Mouse (Mus musculus): Measurements from ENCODE around the gene Ifit3b.
"Not testable (repeated sequence)": the region's sequence is repeated elsewhere in the genome, so short reads cannot be mapped to it uniquely, and the experiment has no call there.

The Ifit3b gene

DNA sequence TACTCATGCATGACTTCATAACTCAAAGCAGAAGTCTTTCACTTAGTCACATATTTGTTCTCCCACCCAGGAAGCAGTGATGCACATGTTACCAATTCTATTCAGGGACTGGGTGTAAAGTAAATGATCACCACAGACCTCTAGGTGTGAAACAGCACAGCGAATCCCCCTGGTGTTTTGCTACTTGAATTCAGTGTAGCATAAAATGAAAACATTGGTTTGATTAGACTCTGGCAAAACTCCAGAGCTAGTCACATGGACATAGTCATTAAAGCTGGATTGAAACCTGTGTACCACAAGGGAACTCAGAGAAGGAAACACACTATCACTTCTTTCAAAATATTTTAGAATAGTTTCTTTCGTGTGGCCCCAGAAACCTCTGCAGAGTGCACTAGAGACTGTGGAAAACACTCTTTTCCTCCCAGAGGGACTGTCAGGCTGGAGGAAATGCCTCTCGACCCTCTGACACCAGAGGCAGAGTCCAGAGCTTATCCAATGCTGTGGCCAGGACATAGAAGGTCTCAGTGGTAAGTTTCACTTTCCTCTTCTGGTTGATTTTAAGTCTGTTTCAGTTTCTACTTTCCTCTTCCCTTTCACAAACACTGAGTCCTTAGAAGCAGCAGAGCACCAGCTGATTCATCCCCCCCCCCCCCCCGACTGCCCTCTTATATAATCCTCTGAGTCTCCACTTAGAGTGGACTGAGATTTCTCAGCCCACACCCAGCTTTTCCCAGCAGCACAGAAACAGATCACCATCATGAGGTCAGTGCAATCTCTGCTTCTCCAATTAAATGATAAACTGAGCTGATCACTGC, at the start of gene Ifit3b:
TSS of gene Ifit3b (plus strand) at position 734 of the 815 bp plus-strand sequence.
- in situ Hi-C loops (cut with MboI, MseI): not testable (repeated sequence)

GRCm38 (mm10) chr19:34562556-34562955, 45.2 kb upstream of the Ifit3b start:
- in situ Hi-C loops (cut with MboI, MseI): no loop called here

- in situ Hi-C loops (cut with MboI, MseI): no loop called here
Measured at GRCm38 (mm10) chr19:34566178-34566784, 41.5 kb upstream of the Ifit3b start.

DNA sequence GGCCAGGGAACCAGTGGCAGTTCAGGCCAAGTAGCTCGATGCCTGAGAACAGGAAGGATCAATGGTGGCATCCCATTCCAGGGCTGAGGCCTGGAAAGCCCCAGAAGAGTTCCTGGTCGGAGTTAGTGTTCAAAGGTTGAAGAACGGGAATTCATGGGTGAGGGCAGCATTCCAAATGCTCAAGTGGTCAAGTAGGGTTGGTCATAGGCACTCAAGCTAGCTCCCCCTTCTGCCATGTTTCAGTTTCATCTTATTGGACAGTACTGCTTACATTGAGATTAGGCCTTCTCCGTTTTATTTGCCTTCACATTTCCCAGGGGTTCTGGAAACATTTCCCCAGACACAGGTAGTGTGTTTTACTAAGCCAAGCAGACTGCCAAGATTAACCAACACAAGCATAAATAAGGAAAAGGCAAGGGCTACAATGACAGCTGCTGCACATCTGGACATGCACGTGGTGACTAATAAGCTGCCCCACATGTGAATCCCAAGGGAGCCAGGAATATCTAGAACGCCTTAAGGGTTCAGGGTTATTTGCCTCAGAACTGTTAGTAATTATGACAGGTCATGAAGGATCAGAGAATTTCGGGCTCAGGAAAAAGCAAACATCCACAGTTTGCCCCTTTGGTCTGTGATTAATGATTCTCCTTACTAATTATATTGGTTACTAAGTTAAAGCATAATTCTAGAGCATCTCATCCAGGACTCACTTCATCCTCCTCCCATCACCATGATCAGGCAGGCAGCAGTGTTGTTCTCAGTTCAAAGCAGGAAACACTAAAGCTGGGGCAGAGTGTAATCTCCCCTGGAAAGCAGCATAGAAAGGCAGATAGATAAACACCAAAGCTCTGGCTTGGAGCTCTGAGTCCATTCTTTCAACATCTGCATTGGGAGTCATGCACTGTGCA, 38.5 kb upstream of the Ifit3b start:
- in situ Hi-C loops (cut with MboI, MseI): no loop called here

DNA sequence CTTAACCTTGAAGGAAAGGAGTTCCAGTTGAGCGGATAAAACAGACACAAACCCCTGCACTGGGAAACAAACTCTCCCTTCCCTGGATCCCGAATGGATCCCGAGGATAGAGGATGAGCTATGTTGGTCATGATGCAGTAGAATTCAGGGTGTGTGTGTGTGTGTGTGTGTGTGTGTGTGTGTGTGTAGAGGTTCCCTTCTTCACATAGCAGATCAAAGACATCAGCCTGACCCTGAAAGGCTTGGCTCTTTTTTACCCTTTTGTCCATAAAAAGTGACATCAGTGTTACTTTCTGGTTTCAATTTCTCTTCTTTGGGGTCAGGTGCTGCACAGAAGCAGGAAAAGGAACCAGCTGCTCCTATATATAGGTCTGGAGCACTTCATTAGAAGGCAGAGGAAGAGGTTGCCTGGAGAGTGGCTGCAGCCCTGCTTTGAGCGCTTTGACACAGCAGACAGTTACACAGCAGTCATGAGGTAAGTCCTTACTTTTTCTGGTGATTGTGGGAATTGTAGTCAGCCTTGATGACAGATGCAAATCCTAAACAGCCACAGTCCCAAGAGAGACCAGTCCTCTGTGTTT, 37.8 kb upstream of the Ifit3b start:
- in situ Hi-C loops (cut with MboI, MseI): no loop called here

DNA sequence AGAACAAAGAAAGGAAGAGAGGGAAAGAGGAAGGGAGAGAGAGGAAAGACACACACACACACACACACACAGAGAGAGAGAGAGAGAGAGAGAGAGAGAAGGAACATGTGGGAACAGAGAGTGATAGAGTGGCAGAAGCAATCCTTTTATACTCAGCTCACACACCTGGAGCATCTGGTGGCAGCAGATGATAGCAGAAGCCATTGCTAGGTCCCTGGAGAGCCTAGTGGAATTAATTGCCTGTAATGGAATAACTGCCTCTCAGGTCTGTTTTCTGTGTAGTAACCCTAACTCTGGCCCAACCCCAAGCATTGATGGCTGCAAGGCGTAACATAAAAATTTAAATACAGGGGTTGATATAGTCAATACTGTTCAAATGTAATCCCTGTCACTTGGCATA, 36.7 kb upstream of the Ifit3b start:
- in situ Hi-C loops (cut with MboI, MseI): no loop called here

GRCm38 (mm10) chr19:34573650-34574049, 34.1 kb upstream of the Ifit3b start:
- in situ Hi-C loops (cut with MboI, MseI): no loop called here

DNA sequence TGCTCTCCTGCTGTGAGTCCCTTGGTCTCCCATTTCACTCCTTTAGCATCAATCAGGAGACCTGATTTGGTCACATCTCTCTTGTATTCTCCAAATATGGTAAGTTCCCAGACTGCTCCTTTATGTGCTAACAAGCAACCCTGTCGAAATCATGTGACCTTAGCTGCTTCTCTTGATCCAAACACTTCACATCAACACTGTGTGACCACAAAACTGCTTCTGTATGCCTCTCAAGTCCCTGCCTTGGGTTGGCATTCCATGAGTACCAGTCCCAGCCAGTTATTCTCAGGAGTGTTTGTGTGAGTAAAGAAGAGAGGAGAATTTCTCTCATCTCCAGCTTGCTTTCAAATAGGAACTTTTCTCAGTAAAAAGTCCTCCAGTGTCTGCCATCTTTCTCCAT, 30.6 kb upstream of the Ifit3b start:
- in situ Hi-C loops (cut with MboI, MseI): no loop called here

- in situ Hi-C loops (cut with MboI, MseI): not testable (repeated sequence)
Measured at GRCm38 (mm10) chr19:34582696-34583095, 25.1 kb upstream of the Ifit3b start.

DNA sequence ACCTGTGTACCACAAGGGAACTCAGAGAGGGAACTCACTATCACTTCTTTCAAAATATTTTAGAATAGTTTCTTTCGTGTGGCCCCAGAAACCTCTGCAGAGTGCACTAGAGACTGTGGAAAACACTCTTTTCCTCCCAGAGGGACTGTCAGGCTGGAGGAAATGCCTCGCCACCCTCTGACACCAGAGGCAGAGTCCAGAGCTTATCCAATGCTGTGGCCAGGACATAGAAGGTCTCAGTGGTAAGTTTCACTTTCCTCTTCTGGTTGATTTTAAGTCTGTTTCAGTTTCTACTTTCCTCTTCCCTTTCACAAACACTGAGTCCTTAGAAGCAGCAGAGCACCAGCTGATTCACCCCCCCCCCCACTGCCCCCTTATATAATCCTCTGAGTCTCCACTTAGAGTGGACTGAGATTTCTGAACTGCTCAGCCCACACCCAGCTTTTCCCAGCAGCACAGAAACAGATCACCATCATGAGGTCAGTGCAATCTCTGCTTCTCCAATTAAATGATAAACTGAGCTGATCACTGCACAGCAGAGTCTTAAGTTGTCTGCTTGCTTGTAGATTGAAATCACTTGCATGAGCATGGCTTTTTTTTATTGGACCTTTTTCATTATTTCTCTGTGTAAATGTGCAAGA, 24.5 kb upstream of the Ifit3b start, which contains the start of gene Ifit3:
TSS of gene Ifit3 (plus strand) at position 406 of the 641 bp plus-strand sequence.
- in situ Hi-C loops (cut with MboI, MseI): not testable (repeated sequence)

GRCm38 (mm10) chr19:34585740-34586458, 21.9 kb upstream of the Ifit3b start:
- in situ Hi-C loops (cut with MboI, MseI): not testable (repeated sequence)

GRCm38 (mm10) chr19:34587898-34588692, 19.7 kb upstream of the Ifit3b start:
- in situ Hi-C loops (cut with MboI, MseI): not testable (repeated sequence)

- in situ Hi-C loops (cut with MboI, MseI): no loop called here
Measured at GRCm38 (mm10) chr19:34588959-34589358, 18.8 kb upstream of the Ifit3b start.

GRCm38 (mm10) chr19:34593456-34593855, 14.3 kb upstream of the Ifit3b start:
- in situ Hi-C loops (cut with MboI, MseI): no loop called here

- in situ Hi-C loops (cut with MboI, MseI): not testable (repeated sequence)
Measured at GRCm38 (mm10) chr19:34594523-34594922, 13.2 kb upstream of the Ifit3b start.

DNA sequence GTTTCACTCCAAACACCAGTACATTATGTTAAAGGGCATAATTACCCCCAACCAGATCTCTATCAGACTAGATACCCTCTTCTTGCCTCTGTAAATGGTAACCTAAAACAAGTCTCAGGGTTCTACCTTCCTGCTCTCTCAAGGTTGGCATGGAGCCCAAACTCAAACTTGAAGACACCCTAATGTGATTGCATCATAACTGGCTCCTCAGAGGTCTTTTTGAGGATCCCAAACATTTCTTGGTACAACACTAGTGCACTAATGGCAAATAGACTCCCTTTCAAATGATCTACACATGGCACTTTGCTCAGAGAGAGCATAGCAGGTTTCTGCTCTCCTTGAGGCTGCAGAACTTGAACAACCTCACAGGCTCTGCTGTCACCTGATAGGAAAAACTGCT, 11.0 kb upstream of the Ifit3b start:
- in situ Hi-C loops (cut with MboI, MseI): no loop called here

GRCm38 (mm10) chr19:34598341-34598740, 9.4 kb upstream of the Ifit3b start:
- in situ Hi-C loops (cut with MboI, MseI): no loop called here

GRCm38 (mm10) chr19:34599250-34599649, 8.5 kb upstream of the Ifit3b start:
- in situ Hi-C loops (cut with MboI, MseI): not testable (repeated sequence)

DNA sequence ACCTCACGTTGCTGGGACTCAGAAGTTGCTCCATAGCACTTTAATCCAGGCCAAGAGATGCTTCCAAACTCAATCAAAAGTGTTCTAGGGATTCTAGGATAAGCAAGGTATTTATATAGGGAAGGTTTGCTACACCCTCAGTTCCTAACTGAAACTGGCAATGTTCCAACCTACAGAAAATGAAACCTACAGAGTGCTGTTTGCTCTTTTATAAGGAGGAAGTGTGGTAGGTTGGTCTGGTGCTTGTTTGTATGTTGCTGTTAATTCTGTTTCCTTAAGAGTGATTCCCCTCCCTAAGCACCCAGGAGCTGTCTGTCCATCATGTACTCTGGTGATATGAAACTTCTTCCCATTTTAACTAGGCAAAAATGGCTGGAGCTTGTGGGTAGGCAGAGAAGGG, 5.9 kb upstream of the Ifit3b start, which contains the start of gene Ifit1bl1:
TSS of gene Ifit1bl1 (minus strand) at position 69 of the 400 bp plus-strand sequence.
- in situ Hi-C loops (cut with MboI, MseI): not testable (repeated sequence)

DNA sequence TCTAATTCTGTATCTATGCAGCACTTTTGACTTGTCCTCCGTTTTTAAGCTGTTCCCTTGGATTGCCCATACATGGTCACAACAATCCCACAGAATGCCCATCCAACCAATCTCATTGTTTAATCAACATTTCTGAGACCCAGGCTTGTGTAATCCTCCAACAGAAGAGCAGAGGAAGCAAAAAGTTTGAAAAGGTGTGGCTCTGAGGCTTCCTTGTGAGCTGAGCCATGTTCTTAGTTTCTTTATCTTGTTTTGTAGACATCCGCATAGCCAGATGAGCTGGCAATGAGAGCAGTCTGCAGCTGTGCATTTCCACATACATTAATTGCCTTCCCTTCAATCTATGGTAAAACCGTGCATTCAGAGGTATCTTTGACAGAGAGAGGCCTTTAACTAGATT, 2.3 kb upstream of the Ifit3b start:
- in situ Hi-C loops (cut with MboI, MseI): no loop called here
